Mouse (Mus musculus): Measurements from ENCODE around the gene Ugt1a8.

GRCm38 (mm10) chr1:88248658-88249057, 161.0 kb downstream of the Ugt1a8 start:
- TF ChIP-seq CTCF (IDR thresholded peaks at IDR 0.05; ENCODE audit: insufficient read depth, low read depth, low read length), result no peak
- TF ChIP-seq POLR2A (IDR thresholded peaks at IDR 0.05; ENCODE audit: insufficient read depth, low read depth, low read length), result no peak

Measured in olfactory bulb, adult 2 months (tissue).